Mouse (Mus musculus) activated CD4-positive, CD25-positive, alpha-beta regulatory T cell, adult 4 months (primary cell): ENCODE data around the gene Nmt1. TPM values are rescaled to one million over a fixed set of nuclear protein-coding genes. Genes with fewer than 3 reads are reported as not detected.

ENCODE experiments used
- ATAC-seq: one replicate; pipeline ENCODE4 v1.8.0; 2017
- polyA plus RNA-seq, 2 experiments: library from polyadenylated mRNA; unstranded; fragments of 100-300 nt; shearing (Covaris generic); gene quantifications; one replicate each; pipeline ENCODE4 v1.2.1; 2017

The Nmt1 gene
- polyA plus RNA-seq, 2 experiments from 2014 or later: 62.2 to 99.9 TPM

- no peak for ATAC-seq
Observed at GRCm38 (mm10) chr11:103006286-103007000, 21.5 kb upstream of the Nmt1 start.

DNA sequence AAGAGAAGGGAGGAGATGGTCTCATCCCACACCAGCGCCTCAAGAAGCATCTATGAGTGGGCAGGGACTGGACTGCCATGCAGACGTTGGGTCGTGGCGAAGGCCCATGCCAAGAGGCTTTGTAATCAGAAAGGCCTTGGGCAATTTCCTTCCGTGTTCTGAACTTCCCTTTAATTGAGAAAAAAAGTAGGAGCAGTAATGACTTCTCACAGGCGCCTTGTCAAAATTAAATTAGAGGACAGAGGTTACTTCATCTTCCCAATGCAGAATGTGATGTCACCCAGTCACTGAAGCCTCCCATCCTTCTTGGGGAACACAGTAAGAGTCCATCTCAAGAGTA, 21.0 kb upstream of the Nmt1 start:
- ATAC-seq: no peak

DNA sequence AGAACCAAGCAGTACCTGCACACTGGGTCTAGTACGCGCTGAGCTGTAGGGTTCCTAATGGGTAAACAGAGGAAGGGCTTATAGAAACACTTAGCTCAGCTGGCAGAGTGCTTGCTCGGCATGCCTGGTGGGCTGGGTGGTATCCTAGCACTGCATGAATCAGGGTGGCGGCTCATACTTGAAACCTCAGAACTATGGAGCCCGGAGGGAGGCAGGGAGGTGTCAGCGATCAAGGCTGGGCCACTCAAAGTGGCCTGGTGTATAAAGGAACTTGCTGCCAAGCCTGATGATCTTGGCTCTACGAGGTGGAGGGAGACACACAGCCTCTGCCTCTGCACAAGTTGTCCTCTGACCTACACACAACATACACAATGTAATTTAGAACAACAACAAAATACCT, 19.4 kb upstream of the Nmt1 start:
- ATAC-seq: no peak

DNA sequence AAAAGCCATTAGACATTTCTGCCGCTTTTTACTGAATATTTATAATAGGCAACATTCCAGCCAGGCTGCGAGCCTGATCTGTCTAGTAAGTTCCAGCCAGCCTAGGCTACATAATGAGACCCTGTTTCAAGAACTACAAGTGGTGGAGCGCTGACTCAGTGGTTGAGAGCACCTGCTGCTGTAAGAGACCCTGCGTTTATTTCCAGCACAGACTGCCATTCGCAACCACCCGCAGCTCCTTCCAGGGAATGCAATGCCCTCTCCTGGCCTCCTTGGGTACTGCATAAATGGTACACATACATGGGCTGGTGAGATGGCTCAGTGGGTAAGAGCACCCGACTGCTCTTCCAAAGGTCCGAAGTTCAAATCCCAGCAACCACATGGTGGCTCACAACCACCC, 18.8 kb upstream of the Nmt1 start:
- no peak for ATAC-seq

DNA sequence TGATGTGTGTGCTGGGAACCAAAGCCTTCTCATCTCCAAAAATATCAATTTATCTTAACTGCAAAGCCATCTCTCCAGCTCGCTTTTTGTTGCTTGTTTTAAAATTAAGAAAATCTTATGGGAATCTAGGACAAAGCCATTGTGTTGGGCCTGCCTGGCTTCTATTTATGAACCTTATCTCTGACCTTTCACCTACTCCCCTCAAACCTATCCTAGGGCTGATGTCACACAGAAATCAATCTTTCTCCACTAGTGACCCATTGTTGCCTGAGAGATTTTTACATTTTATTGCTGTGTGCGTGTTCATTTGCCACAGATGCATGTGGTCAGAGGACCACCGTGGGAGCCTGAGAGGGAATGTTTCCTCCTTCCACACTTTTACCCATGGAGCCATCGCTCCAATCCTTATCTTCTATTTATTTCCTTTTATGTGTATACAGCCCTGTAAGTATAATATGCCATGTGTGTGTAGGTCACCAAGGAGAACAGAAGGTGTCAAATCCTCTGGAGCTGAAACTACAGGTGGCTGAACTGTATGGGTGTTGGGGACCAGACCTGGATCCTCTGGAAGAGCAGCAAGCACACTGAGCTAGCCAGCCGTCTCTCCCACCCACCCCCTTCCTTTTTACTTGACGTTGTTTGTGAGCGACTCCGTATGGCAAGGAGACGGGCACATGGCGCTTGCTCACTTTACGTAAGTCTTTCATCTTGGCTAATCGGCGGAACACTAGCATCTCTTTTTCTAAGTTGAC, 17.4 kb upstream of the Nmt1 start:
- no peak for ATAC-seq

- no peak for ATAC-seq
Observed at GRCm38 (mm10) chr11:103011206-103011497, 16.8 kb upstream of the Nmt1 start.

- no peak for ATAC-seq
Observed at GRCm38 (mm10) chr11:103015881-103016825, 11.8 kb upstream of the Nmt1 start.

- peak; percentile 98 for ATAC-seq
Observed at GRCm38 (mm10) chr11:103016930-103017329, 11.1 kb upstream of the Nmt1 start.

GRCm38 (mm10) chr11:103017661-103018060, 10.3 kb upstream of the Nmt1 start:
- ATAC-seq: no peak

DNA sequence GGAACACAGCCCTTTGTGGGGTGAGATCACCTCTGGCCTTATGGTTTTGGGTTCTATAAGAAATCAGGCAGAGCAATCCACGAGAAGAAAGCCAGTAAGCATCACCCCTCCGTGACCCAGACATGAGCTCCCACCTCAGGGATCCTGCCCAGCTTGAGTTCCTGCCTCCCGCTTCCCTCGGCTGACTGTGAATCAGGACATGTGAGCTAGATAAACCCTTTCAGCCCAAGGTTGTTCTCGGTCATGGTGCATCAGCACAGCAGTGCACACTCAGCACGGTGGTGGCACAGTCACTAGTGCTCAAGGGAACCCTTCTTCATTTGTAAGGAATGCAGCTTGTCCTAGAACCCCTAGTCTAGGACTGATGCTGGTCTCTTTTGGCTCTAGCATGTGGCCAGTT, 9.1 kb upstream of the Nmt1 start:
- no peak for ATAC-seq

GRCm38 (mm10) chr11:103019325-103019724, 8.7 kb upstream of the Nmt1 start:
- ATAC-seq: no peak

- ATAC-seq: no peak
Observed at GRCm38 (mm10) chr11:103020713-103021335, 7.2 kb upstream of the Nmt1 start.

DNA sequence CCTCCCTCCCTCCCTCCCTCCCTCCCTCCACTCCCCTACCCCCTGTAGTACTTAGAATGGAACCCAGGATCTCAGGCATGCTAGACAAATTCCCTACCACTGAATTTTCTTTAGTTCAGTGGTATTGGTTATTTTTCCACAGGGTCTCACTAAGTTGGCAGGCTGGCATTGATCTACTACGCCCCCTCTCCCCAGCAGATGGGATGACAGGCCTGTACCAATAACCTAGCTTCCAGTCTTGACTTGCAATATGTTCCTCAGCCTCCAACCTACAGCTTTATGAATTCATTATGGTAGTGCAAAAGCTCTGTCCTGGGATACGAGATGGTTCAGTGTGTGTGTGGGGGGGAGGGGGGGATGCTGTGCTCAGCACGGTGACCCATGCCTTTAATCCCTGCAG, 4.0 kb upstream of the Nmt1 start:
- no peak for ATAC-seq

- no peak for ATAC-seq
Observed at GRCm38 (mm10) chr11:103026901-103027300, 1.1 kb upstream of the Nmt1 start.

- no peak for ATAC-seq
Observed at GRCm38 (mm10) chr11:103027570-103028175, 317 bp upstream of the Nmt1 start.

DNA sequence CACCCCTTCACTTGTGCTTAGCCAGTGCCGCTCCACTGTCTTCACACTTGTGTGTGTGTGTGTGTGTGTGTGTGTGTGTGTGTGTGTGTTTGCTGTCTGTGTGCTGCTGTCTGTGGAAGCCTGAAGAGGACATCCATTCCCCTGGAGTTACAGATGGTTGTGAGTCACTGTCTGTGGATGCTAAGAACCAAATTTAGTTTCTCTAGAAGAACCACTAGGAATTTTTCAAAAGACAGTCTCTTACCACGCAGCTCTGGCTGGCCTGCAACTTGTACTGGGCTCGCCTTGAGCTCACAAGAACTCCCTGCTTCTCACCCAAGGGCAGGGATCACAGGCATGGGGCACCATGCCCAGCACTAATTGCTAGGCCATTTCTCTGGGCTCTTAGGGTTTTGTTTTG, 5.0 kb downstream of the Nmt1 start:
- ATAC-seq: no peak

- ATAC-seq: no peak
Observed at GRCm38 (mm10) chr11:103035007-103035406, 7.0 kb downstream of the Nmt1 start.

GRCm38 (mm10) chr11:103036881-103037465, 9.0 kb downstream of the Nmt1 start:
- ATAC-seq: no peak

GRCm38 (mm10) chr11:103038037-103038436, 10.0 kb downstream of the Nmt1 start:
- no peak for ATAC-seq

DNA sequence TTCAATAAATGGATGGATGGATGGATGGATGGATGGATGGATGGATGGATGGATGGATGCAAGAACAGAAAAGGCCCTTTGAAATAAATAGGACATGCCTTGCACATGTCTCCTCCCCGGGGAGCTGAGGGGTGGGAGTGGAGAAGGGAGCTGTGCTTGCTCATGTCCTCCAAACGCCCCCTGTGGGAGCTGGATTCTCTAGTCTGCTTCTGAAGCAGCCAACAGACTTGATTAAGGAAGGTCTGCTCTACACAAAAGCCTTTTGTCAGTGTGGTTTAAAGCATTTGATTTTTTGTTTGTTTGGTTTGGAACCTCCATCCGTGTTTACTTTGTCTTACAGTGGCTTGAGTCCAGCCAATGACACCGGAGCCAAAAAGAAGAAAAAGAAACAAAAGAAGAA, 14.8 kb downstream of the Nmt1 start:
- no peak for ATAC-seq

DNA sequence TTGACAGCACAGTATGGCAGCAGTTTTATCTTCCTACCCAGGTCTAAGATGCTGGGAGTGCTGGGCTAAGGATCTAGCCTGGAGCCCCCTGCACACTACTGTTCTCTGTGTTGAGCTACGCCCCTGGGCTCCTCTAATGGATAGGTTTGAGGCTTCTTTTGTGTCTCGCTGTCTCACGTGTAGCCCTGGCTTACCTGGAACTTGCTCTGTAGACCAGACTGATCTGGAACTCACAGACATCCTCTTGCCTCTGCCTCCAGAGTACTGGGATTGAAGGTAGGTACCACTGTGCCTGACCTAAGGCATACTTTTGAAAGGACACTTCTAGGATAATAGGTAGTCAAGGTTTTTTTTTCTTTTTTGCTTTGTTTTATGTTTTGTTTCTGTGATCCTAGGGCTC, 16.0 kb downstream of the Nmt1 start:
- ATAC-seq: no peak

DNA sequence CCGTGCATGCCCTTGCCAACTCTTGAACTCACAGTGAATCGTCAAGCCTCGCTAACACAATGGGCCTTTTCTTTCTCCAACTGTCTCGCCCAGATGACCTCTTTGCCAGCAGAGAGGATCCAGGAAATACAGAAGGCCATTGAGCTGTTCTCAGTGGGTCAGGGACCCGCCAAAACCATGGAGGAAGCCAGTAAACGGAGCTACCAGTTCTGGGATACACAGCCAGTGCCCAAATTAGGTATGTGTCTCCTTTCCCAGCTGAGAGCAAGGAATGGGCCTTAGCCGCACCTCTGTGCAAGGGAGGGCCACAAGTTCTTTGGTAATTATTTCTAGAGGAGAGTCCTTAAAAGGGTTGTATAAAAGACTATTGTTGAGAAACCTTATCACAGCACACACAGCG, 18.3 kb downstream of the Nmt1 start:
- no peak for ATAC-seq
